Mouse (Mus musculus): ENCODE measurements around the gene Tbp. TPM values are rescaled to one million over a fixed set of nuclear protein-coding genes. Genes with fewer than 3 reads are reported as not detected.
A peak's percentile ranks its signal among the peaks of the same experiment; 100 is the strongest.

Tbp gene
- polyA plus RNA-seq (2015; fragmentation: Nextera tagmentation; extraction: Ambion mirVana) = 22.7 and 28.1 TPM in 2 replicates

DNA sequence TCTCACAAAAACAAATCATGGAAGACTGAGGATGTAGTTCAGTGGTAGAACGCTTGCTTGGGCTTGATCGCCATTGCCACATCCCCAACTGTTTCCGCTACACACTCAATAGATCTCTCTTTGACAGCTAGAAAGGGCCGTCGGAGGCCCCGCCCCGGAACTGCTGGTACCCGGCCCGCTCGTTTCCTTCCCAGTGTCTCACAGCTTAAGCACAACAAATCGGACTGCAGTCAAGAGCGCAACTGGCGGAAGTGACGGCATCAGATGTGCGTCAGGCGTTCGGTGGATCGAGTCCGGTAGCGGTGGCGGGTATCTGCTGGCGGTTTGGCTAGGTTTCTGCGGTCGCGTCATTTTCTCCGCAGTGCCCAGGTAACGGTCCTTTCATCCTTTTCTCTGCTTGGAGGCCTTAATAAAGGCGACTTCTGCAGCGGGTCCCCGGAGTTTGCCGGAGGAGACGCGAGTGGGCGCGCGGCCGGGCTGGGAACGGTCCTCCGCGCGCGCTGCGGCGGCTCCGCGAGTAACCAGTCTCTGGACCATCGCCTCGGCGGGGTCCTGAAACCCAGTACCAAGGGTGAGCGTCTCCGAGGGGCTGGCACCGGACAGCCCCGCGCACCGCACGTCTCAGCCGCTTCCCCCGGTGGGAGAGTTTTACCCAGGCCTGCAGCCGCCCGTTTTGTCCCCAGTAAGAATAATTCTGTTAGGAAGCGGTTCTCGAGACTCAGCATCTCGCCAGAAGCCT is at the start of gene Tbp, which contains the start of gene Psmb1:
Gene Tbp (plus strand): TSS at position 233 of the 739 bp plus-strand sequence.
Gene Psmb1 (minus strand): TSS at position 96 of the 739 bp plus-strand sequence.
- no peaks in the 10 kb centered on the region for H3K27me3 ChIP-seq
- H3K9ac ChIP-seq = peak within 1 kb of the TSS; percentile 84
- peak within 1 kb of the TSS; percentile 88 for H3K4me3 ChIP-seq
- H3K36me3 ChIP-seq = peaks cover 26% of the 10 kb centered on the region
- no peaks in the 10 kb centered on the region for H3K9me3 ChIP-seq (replicated peaks)
- H3K4me1 ChIP-seq (replicated peaks) = peaks cover 32% of the 10 kb centered on the region
- under 1% methylated on average over 63 of the region's 63 CpGs for WGBS
- peak within 1 kb of the TSS; percentile 96 for H3K27ac ChIP-seq
- H3K4me2 ChIP-seq = peak within 1 kb of the TSS; percentile 72
- peak; percentile 90 for ATAC-seq (replicated peaks; ENCODE audit: insufficient number of reproducible peaks, insufficient read depth, low FRiP score, low read depth)

DNA sequence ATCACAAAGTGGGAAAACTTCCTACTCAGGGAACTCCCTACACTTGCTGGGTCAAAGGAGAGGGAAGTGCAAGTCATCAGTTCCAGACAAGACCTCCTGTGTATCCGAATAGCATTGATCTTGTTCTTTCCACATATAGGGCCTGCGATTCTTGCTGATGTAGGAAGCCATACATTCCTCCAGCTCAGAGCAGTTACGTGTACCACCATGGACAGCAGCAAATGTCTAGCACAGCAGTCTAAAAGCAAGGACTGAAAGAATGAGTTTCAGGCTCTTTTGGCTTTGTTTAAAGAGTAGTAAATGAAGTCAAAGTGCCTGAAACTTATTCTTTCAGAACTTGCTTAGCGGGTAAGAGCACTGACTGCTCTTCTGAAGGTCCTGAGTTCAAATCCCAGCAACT is 44.5 kb upstream of the Tbp start:
- Histone ChIP-seq H3K4me1 (replicated peaks) (no peaks in the 10 kb centered on the region), H3K36me3 (no peaks in the 10 kb centered on the region), H3K4me2 (no peak overlapping the region), H3K4me3 (no peak overlapping the region), H3K9ac (no peak overlapping the region), H3K27ac (no peak overlapping the region), H3K27me3 (no peaks in the 10 kb centered on the region), H3K9me3 (replicated peaks) (no peaks in the 10 kb centered on the region)
- ATAC-seq (replicated peaks; ENCODE audit: insufficient number of reproducible peaks, insufficient read depth, low FRiP score, low read depth) = no peak
- 71% methylated on average over 4 of the region's 4 CpGs for WGBS

DNA sequence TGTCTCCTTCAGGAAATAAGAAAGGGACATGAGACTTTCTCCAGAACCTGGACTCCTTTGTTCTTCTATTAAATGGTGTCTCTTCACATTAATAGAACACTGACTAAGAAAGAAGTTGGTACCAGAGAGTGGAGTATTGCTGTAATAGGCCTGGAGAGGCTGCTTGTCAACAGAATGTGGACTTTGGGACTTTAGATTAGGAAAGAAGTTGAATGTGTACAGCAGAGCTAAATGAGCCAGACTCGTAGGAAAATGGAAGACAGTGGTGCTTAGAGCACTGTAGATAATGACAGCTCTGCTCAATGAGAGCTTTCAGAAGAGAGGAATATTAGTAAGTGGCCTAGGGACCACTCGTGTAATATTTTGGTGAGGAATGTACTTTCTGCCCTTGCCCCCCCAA is 43.1 kb upstream of the Tbp start:
- H3K4me3 ChIP-seq = no peak overlapping the region
- WGBS = 84% methylated on average over 2 of the region's 2 CpGs
- no peaks in the 10 kb centered on the region for H3K27me3 ChIP-seq
- no peak overlapping the region for H3K27ac ChIP-seq
- H3K9ac ChIP-seq = no peak overlapping the region
- H3K4me1 ChIP-seq (replicated peaks) = peaks cover 3% of the 10 kb centered on the region; the same call in 1 of the 2 replicates
- H3K9me3 ChIP-seq (replicated peaks) = no peaks in the 10 kb centered on the region
- H3K36me3 ChIP-seq = no peaks in the 10 kb centered on the region
- ATAC-seq (replicated peaks; ENCODE audit: insufficient number of reproducible peaks, insufficient read depth, low FRiP score, low read depth) = no peak
- H3K4me2 ChIP-seq = no peak overlapping the region

DNA sequence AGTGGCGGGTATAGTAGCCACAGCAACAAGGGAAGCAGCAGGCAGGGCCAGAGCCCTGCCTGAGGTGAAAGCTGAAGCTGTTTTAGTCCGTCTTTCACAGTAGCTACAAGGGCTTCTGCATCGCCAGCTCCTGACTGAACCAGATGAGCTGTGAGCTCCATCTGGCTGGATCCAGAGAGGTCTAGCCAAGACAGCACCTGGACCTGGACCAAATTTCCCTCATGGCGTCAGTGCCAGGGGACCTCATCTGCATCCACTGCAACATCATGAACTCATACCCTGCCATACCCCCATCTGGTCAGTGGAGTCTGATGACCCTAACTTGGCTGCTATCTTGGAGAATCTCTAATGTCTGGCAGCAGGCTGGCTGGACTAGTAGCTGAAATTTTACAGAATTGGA is 39.9 kb upstream of the Tbp start:
- no peak overlapping the region for H3K4me3 ChIP-seq
- no peaks in the 10 kb centered on the region for H3K9me3 ChIP-seq (replicated peaks)
- H3K9ac ChIP-seq = no peak overlapping the region
- H3K4me1 ChIP-seq (replicated peaks) = peaks cover 14% of the 10 kb centered on the region
- H3K27me3 ChIP-seq = no peaks in the 10 kb centered on the region
- H3K4me2 ChIP-seq = no peak overlapping the region
- H3K27ac ChIP-seq = no peak overlapping the region
- no peaks in the 10 kb centered on the region for H3K36me3 ChIP-seq
- 81% methylated on average over 4 of the region's 4 CpGs for WGBS
- no peak for ATAC-seq (replicated peaks; ENCODE audit: insufficient number of reproducible peaks, insufficient read depth, low FRiP score, low read depth)

DNA sequence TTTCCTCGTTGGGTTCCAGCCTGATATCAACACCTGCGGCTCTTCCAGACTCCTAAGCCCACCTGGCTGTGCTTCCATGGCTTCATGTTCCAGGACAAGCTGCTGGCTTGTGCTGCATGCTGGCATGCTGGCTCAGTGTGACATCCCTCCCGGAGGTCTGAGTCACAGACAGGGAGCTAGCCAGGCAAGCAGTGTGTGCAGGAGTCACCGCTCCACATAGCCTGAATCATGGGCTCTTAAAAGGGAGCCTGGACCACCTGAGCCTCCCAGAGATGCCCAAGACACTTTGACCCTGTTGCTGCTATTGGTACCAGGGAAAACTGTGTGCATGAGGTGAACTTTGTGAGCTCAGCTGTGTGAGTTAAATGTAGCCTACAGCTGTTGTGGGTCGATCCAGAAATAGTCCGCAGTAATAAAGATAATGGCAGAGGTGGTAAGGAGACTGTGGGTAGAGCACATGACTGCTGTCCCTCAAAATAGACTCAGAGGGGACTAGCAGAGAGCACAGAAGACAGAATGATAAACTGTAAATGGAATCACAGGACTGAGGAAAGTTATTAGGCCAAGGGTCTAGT is 37.7 kb upstream of the Tbp start:
- H3K9ac ChIP-seq = no peak overlapping the region
- no peaks in the 10 kb centered on the region for H3K36me3 ChIP-seq
- ATAC-seq (replicated peaks; ENCODE audit: insufficient number of reproducible peaks, insufficient read depth, low FRiP score, low read depth) = peak; percentile 95
- peaks cover 14% of the 10 kb centered on the region for H3K4me1 ChIP-seq (replicated peaks)
- H3K4me2 ChIP-seq = peak overlapping the region; percentile 43
- 56% methylated on average over 6 of the region's 6 CpGs for WGBS
- no peaks in the 10 kb centered on the region for H3K9me3 ChIP-seq (replicated peaks)
- H3K27ac ChIP-seq = peak overlapping the region; percentile 95
- H3K27me3 ChIP-seq = no peaks in the 10 kb centered on the region
- H3K4me3 ChIP-seq = no peak overlapping the region

DNA sequence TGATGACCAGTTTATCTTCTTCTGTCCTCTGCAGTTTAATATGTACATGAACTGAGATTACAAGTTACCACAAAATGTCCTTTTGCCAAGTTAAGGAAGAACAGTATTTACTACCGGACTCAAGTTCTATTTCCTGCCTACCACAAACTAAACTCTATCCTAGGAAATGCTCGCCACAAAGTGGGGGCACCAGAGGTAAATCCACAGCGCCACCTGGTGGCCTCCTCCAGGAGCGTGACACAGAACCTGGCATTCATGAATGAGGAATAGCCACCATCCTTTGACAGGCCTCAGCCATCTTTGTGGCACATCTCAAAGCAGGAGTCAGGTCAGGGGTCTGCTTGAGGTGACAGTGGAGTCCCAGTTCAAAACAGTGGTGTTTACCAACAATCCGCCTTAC is 32.0 kb upstream of the Tbp start:
- WGBS = 20% methylated on average over 5 of the region's 5 CpGs
- no peak overlapping the region for H3K9ac ChIP-seq
- H3K4me1 ChIP-seq (replicated peaks) = peaks cover 2% of the 10 kb centered on the region
- 0 out of 2 replicates have a peak, but pooled peaks have one; percentile 35 for ATAC-seq (replicated peaks; ENCODE audit: insufficient number of reproducible peaks, insufficient read depth, low FRiP score, low read depth)
- H3K4me3 ChIP-seq = no peak overlapping the region
- H3K27me3 ChIP-seq = no peaks in the 10 kb centered on the region
- no peak overlapping the region for H3K27ac ChIP-seq
- no peak overlapping the region for H3K4me2 ChIP-seq
- peaks cover 22% of the 10 kb centered on the region for H3K36me3 ChIP-seq
- H3K9me3 ChIP-seq (replicated peaks) = no peaks in the 10 kb centered on the region

DNA sequence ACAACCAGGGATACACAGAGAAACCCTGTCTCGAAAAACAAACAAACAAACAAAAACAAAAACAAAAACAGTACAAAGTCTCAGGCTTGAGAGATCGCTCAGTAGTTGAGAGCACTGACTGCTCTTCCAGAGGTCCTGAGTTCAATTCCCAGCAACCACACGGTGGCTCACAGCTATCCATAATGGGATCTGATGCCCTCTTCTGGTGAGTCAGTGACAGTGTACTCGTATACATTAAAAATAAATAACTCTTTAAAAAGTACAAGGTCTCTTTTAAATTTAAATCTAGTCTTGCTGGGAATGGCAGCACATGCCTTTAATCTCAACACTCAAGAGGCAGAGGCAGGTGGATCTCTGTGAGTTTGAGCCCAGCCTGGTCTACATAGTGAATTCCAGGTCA is 27.0 kb upstream of the Tbp start:
- H3K9ac ChIP-seq = no peak overlapping the region
- no peak for ATAC-seq (replicated peaks; ENCODE audit: insufficient number of reproducible peaks, insufficient read depth, low FRiP score, low read depth)
- H3K4me1 ChIP-seq (replicated peaks) = no peaks in the 10 kb centered on the region
- H3K4me2 ChIP-seq = no peak overlapping the region
- H3K4me3 ChIP-seq = no peak overlapping the region
- 86% methylated on average over 4 of the region's 4 CpGs for WGBS
- H3K9me3 ChIP-seq (replicated peaks) = no peaks in the 10 kb centered on the region
- H3K27ac ChIP-seq = no peak overlapping the region
- no peaks in the 10 kb centered on the region for H3K27me3 ChIP-seq
- peaks cover 71% of the 10 kb centered on the region for H3K36me3 ChIP-seq

DNA sequence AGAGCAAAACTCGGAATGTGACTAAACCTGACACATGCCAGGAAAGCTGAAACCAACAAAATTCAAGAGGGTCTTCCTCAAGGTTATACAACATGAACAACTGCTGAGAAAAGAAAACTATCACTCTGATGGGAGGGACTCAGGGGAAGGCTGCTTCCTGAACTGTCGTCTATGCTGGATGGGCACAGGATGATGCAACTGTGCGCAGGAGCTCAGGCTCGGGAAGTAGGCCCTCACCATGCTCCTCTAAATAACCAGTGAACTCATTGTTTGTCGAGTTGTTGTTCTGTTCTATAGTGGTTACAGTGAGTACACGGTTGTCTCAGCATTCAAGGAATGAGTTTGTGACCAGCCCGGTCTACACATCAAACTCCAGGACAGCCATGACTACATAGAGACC is 9.1 kb upstream of the Tbp start:
- peaks cover 9% of the 10 kb centered on the region; the same call in 1 of the 2 replicates for H3K4me1 ChIP-seq (replicated peaks)
- no peak overlapping the region for H3K9ac ChIP-seq
- H3K36me3 ChIP-seq = peaks cover 53% of the 10 kb centered on the region

DNA sequence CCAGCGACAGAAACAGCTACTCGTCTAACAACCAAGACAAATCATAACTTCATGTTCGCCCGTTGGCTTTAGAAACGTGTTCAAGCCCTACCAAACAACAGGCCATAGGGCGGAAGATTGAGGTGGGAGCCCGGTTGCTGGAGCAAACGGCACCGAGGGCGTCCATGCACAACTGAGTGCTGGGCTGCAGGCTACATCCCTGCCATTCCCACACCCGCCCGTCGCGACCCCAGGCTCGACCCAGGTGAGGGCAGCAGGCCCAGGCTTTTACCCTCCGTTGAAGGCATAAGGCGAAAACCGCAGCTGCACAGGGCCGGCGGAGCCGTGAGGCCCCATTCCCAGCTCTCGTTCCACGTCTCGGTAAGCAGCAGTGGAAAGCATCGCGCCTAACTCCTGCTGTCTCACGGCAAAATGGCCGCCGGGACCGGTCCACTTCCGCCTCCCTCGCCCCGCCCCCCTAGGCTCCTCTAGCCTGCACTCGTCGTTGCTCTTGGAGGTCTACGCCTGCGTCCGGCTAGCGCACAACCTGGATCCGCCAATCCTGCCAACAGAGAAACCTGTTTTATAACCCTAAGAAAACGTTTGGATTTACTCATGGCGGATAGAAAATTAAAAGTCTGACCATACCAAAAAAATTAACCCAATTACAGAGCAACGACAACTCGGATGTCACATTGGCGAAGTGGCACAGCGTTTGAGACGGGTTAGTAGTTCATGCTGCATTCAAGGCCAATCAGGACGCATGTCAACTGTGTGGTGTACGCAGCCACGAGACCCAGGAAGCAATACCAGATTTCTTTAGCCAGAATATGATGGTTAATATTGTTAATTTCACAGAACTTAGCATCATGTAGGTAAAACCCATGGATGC is 1.6 kb upstream of the Tbp start:
- Histone ChIP-seq H3K4me1 (replicated peaks) (peaks cover 32% of the 10 kb centered on the region), H3K9me3 (replicated peaks) (no peaks in the 10 kb centered on the region), H3K4me2 (peak overlapping the region; percentile 72), H3K9ac (peak overlapping the region; percentile 76), H3K27ac (peak overlapping the region; percentile 96), H3K4me3 (peak overlapping the region; percentile 88), H3K27me3 (no peaks in the 10 kb centered on the region), H3K36me3 (peaks cover 24% of the 10 kb centered on the region)
- under 1% methylated on average over 50 of the region's 50 CpGs for WGBS
- peak; percentile 95 for ATAC-seq (replicated peaks; ENCODE audit: insufficient number of reproducible peaks, insufficient read depth, low FRiP score, low read depth)

More for the DNA sequence above, 9.1 kb upstream of the Tbp start:
- WGBS = 79% methylated on average over 7 of the region's 7 CpGs
- Histone ChIP-seq H3K4me2 (no peak overlapping the region), H3K27ac (no peak overlapping the region), H3K4me3 (no peak overlapping the region), H3K9me3 (replicated peaks) (no peaks in the 10 kb centered on the region), H3K27me3 (no peaks in the 10 kb centered on the region)
- ATAC-seq (replicated peaks; ENCODE audit: insufficient number of reproducible peaks, insufficient read depth, low FRiP score, low read depth) = no peak

DNA sequence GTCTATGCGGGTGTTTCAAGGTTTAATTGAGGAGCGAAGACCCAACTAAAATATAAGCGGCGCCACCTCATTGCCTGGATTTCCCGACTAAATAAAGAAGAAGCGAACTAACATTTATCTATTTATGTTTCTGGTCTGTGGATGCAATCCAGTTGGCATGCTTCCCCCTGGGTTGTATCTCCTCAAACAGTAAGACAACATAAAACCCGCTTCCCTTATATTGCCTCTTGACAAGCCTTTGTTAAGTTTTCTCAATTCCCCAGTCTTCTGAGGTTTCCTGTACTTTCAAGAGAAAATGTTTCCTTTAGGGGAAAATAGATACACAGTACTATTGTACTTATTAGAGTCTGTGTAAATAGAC is 955 bp upstream of the Tbp start:
- ATAC-seq (replicated peaks; ENCODE audit: insufficient number of reproducible peaks, insufficient read depth, low FRiP score, low read depth) = no peak

DNA sequence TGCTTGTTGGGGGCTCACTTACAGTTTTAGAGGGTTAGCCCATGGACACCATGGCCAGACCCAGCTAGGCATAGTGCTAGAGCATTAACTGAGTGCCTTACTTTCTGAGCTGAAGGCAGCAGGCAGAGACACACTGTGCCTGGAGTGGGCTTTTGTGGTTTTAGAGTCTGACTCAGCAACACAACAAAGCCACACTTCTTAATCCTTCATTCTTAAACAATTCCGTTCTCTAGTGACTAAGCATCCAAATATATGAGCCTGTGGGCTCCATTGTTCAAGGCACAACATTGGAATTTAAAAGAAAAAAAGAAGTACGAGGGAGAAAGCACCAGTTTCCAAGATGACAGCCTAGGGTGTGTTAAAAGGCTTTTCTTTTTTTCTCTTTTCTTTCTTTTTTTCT is 11.0 kb downstream of the Tbp start:
- Histone ChIP-seq H3K9me3 (replicated peaks) (no peaks in the 10 kb centered on the region), H3K4me2 (no peak overlapping the region), H3K9ac (no peak overlapping the region), H3K4me3 (no peak overlapping the region), H3K27ac (no peak overlapping the region), H3K4me1 (replicated peaks) (no peaks in the 10 kb centered on the region), H3K36me3 (peaks cover 94% of the 10 kb centered on the region), H3K27me3 (no peaks in the 10 kb centered on the region)
- no peak for ATAC-seq (replicated peaks; ENCODE audit: insufficient number of reproducible peaks, insufficient read depth, low FRiP score, low read depth)
- WGBS = 85% methylated on average over 2 of the region's 2 CpGs

More for the DNA sequence above, 955 bp upstream of the Tbp start:
- Histone ChIP-seq H3K27ac (peak overlapping the region; percentile 96), H3K4me2 (peak overlapping the region; percentile 72), H3K36me3 (peaks cover 20% of the 10 kb centered on the region), H3K4me3 (peak overlapping the region; percentile 88), H3K9me3 (replicated peaks) (no peaks in the 10 kb centered on the region), H3K4me1 (replicated peaks) (peaks cover 32% of the 10 kb centered on the region), H3K9ac (peak overlapping the region; percentile 47; the same call in 1 of the 2 replicates), H3K27me3 (no peaks in the 10 kb centered on the region)
- 44% methylated on average over 7 of the region's 7 CpGs for WGBS
